Mouse (Mus musculus) skeletal muscle tissue, adult 2 months (tissue): Measurements from ENCODE around the gene Tcf7l1.

Source experiments
- DNase-seq: peaks from one replicate; pipeline ENCODE4 v3.0.0-alpha.2; 2012; ENCODE audit warnings: low read depth, low spot score

Gene Tcf7l1

DNA sequence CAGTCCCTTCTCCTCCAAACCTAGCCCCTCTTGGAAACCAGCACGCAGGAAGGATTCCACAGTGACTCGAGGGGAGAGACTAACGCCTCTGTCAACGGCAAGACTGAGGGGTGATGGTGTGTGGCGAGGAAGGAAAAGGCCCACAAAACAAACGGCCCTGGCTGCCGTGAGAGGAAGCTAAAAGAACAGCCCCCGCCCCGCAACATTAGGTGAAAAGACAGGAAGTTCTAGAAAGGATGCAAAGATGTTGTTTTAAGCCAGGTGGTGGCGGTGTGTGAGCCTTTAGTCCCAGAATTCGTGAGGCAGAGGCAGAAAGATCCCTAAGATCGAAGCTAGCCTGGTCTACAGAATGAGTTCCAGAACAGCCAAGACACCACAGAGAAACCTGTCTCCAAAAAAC, 43.3 kb downstream of the Tcf7l1 start:
- no peak for DNase-seq

DNA sequence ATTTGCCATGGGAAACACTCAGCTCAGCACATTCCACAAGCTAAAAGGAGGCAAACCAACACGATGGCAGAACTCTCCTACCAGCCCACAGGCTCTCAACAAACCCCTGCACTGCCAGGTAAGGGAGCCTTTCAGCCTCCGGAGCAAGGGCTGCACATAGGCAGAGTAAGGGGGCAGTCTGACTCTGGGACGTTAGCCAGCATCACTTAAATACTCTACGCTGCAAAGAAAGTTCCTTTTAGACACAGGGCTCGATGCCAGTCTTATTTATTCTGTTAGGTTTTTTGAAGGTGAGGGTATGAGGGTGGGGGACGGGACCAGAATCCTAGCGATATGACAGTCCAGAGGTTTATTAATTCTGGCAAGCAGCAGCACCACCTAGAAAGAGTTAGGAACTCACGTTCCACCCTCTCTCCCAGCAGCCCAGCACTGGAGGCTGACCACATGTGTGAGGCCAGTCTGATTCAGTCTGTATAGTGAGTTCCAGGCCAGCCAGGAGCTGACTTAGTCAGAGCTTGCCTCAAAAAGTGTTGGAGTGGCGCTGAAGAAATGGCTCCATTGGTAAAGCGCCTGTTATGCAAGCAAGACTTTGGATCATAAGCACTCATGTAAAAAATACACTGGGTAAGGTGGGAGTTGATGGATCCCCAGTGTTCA, 44.8 kb downstream of the Tcf7l1 start:
- DNase-seq: no peak

DNA sequence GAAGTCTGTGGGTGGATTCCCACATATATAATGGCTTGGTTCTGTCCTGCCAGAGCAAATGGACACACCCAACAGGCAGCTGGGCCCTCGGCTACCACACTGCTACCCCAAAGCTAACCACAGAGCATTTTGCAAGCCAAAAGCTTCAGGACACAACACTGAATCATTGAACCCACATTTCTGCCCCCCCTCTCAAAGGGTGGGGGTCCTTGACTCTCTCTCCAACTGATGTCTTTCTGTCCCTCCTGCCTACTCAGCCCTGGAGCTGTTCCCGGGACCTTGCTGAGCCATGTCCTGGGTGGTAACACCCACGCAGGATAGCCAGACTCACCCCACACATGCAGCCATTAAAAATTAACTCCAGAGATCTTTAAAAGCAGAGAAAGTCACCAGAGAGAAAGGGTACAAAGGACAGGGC, 45.4 kb downstream of the Tcf7l1 start:
- no peak for DNase-seq

DNA sequence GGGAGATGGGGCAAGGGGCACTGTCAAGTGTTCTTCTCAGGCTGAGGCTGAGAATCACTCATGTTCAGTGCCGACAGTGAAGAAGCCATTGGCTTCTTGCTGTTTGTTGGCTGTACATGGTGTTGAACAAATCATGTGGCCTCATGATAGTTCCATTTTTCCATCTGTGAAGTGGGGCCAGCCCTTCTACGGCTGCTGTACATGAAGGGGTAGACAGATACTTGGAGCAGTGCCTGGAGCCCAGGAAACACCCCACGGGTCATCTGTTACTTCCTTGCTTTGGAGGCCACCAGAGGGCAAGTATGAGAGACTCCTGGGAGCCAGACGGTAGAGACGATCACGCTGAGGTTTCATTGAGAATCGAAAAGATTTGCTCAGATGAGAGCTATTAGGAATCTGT, 46.7 kb downstream of the Tcf7l1 start:
- DNase-seq: no peak

DNA sequence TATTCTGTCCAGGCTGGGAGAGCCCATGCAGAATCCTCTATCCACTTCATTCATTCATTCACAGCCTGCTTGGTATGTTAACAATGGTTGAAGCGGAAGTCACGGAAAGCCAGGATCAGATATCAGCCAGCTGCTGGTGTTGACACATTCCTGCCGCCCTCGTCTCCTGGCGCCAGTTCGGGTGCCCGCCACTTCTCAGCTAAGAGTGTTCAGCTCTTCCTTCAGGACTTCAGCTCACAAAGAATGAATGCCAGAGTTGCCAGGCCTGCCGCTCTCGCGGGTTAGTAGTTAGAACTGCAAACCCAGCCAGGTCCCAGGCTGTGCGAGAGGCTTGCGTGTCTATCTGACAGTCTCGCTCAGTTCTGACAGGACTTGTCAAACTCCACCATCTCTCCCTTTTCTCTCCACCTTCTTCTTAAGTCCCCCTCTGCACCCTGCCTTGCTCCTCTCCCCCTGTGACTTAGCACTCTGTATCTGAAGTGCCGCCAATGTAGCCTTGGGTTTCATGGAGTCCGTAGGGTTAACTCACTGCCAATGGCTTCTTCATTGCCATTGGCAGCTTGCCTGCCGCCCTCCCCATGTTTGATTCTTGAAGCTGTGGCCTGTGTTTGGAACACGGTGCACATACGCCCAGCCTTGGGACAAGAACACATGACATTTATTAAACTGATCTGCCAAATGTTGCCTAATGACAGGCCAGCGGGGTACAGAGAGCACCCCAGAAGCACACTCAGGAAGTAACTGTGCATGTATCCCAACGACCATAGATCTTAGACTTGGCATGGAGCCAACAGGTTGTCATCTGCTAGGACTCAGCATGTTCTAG, 48.2 kb downstream of the Tcf7l1 start:
- peak; percentile 59 for DNase-seq

DNA sequence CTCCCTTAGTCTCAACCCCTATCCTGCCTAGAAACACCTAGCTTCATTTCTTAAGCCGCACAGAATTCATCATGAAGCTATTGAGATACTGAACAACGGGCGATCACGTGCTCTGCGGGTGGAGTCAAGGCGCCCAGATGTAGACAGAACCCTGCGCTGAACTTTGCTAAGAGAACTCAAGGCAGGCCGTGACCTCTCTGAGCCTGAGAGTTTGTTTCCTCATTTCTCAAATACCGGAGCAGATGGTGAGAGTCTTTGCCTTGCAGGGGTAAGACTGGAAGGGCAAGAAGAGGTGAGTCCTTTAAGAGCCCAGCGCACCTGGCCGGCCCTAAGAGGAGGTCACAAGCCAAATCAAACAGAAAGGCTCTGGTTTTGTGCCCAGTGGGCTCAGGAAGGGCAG, 52.2 kb downstream of the Tcf7l1 start:
- DNase-seq: no peak

DNA sequence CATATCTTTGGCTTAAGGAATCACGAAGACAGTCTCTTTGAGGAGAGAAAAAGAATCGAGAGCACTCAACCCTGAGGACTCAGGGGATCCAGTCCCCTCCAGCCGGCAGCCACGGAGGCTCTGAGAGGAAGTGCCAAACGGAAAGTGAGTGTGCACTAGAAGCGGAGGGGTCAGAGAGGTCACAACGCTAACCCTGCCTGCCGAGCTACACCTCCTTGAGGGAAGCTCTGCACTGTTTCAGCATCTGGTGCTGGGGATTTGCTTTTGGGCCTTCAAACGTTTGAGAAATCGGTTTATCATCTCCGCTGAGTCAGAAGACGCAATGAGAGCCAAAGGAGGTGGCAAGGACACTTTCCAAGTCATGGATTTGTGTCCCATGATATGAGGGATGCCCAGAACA, 53.8 kb downstream of the Tcf7l1 start:
- DNase-seq: no peak

DNA sequence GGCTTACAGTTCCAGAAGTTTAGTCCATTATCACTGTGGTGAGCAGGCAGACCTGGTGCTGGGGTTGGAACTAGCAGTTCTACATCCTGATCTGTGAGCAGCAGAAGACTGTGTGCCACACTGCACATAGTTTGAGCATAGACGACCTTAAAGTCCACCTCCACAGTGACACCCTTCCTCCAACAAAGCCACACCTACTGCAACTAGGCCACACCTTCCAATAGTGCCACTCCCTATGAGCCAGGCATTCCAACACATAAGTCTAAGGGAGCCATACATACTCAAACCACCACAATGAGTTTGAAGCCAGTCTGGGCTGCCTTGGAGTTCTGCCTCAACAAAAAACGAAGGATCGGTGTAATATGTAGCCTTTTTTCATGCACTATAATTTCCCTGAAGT, 55.7 kb downstream of the Tcf7l1 start:
- no peak for DNase-seq

DNA sequence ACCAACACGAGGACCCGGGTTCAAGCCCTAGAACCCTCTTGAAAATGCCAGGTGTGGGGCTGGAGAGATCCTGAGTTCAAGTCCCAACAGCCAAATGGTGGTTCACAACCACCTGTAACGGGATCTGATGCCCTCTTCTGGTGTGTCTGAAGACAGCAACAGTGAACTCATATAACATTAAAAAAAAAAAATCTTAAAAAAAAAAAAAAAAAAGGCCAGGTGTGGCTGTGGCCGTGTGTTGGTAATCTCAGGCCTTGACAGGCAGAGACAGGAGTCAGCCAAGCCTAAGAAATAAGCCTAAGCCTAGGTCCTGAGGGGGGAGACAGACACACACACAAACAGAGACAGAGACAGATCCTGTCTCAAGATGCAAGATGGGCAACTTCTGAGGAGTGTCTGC, 56.9 kb downstream of the Tcf7l1 start:
- DNase-seq: no peak

DNA sequence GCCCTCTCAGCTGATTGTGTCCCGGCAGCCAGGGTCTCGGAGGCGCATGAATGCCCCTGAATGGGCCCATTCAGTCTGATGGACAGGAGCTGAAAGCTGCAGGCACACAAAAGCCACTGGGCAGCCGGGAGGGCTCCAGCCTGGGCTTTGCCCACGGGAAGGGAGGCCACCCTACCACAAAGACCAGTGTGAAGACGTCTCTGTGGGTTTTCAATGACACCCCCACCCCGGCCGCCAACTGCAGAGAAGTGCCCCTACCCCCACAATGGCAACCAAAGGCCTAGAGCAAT, 58.5 kb downstream of the Tcf7l1 start:
- DNase-seq: no peak

DNA sequence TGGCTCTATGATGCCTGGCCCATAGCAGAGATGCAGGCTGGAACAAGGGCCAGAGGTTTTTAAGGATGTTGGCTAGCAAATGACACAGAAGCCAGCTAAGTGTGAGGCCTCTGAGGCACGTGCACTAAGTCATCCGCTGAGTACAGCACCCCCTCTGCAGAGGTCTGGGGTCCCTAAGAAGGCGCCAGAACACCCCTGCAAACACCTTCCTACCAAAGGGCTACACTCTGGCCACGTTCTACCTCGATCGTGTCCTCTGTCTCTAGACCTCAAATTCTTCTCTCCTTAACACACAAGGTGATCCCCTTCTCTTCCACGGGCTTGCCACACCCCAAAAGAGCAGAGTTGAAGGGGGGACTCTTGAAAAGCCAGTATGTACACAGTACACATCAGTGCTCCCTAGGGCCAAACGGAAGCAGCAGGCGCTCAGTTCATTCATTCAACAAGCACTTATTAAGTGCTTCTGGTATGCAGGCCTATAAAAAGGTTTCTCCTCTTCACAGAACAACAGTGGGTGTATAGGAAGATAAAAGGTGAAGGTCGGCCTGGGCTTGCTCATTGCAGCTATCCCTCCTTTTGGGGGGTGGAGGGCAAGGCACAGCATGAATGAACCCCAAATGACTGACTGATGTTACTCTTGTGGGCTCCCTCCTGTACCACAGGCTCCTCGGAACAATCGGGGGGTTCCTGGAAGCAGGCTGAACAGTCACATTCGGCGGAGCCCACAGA, 59.1 kb downstream of the Tcf7l1 start:
- no peak for DNase-seq

DNA sequence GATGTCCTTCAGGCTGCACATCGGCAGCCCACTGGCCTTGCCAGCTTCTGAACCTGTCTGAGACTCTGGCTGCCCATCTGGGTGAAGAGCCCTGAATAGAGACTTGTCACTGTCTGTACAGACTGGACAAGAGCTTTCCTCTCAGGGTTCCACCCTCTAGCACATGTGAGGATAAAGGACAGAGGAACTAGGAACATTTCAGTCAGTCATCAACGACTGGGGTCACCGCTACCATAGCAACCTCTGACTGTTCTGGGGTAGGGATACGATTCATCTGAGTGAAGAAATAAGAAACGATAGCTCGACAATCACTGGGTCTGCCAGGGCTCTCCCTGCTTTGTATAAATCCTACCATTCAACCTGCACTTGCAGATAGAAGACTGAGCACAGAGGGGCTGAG, 61.2 kb downstream of the Tcf7l1 start:
- no peak for DNase-seq

DNA sequence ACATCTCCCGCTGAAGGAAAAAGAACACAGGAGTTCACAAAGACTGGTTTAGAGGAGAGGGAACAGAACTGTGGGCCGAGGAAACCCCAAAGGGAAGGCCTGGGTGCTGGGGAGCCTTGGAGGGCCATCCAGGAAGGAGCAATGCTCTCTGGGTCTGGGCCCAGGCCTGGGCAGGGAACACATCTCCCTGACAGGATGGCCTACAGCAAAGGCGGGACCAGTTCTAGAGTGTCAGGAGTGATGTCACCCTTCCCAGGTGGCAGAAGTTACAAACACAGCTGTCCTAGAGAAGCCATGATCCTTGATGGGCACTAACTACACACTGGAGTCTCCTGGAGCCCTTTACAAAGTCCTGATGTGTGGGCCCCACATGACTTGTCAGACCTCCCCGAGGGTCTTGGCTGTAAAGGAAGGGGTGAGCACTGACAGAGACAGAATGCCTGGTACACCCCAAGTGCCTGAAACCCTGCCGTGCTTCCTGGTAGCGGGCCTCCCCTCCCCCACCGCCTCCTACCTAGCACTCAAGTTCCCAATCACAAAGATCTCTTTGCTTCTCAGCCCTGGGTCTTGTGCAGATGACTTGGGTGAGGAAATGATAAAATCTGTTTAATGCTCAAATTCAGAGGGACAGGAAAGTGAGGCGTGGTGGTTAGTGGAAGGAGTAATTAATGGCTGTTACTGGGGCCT, 64.4 kb downstream of the Tcf7l1 start:
- no peak for DNase-seq

DNA sequence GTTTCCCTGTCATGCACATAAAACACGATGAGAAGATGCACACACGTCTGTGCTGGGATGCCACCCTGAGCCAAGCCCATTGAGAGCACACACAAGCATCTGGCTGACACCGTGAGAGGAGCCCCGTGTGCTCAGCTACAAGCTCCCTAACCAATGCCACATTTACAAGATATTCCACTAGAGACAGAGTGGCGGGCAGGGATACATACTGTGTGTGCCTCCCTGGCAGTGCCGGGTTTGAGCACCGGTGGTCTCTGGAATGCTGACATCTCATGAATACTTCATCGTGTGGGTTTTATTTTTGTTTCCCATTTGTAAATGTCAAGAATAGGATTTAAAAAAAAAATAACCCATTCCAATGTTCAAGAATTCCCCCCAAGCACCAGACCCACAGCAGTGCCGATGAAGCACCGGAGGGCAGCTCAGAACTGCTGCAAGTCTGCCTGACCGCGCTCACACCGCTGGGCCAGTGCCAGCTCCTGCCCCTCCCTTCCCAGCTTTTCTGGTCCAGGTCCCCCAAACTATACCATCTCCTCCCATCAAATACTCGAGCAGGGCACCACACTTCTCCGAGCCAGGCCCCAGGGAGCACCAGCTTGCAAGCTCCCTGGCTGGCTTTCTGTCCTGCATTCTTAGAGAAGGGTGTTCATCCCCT, 65.2 kb downstream of the Tcf7l1 start:
- no peak for DNase-seq

DNA sequence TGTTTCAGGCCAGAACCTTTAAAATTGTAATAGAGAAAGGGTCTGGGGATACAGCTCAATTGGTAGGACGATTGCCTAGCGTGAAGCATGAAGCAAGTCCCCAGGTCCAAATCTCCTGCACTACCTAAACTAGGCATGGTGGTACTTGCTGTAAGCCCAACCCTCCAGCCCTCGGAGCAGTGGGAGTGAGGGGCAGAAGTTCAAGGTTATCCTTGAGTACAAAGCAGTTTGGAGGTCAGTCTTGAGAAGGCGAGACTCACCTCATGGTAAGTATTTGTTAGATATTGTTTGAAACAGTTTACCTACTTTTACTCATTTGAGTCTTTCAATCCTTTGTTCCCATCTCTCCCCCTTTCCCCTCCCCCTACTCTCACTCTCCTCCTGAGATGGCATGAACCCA, 65.9 kb downstream of the Tcf7l1 start:
- DNase-seq: no peak

DNA sequence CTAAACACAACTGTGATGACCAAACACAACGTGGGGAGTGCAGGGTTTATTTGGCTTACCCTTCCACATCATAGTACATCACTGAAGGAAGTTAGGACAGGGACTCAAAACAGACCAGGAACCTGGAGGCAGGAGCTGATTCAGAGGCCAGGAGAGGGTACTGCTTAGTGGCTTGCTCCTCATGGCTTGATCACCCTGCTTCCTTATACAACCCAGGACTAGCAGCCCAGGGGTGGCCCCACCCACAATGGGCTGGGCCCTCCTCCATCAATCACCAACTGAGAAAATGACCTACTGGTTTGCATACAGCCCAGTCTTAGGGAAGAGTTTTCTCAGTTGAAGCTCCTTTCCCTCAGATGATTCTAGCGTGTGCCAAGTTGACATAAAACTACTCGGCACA, 68.2 kb downstream of the Tcf7l1 start:
- DNase-seq: no peak

DNA sequence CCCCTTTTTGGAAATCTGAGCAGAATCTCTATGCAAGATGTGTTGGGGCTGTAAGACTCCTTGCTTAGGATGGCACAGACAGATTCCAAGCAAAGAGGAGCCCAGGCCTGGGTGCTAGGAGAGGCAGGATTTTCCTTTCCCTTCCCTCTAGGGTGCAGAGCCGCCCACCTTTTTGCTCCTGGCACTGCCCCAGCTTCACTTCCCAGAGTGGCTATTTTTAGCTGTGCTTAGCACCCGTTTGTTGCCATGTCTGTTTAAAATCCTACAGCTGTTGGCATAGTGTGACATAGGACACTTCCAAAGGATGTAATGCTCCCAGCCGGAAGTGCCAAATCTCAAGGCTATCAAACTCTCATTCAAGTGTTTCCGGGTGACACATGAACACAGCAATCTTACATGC, 74.3 kb downstream of the Tcf7l1 start:
- DNase-seq: no peak

DNA sequence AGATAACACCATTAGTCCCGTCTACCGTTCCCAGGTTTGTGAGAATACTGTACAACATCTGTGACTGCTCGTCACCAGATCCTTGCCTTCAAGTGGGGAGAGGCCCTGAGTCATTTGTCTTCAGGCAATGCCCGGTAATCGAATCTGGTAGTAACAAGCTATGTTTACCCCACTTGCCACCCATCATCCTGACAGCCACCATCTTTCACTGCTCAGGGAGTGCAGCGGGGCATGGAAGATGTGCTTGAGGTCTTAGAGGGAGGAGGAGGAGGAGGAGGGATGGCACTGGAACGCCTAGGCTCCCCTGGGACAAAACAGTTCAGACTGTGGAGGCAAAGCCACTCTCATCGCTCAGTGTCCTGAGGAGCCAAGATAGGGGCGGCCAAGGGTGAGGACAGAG, 74.8 kb downstream of the Tcf7l1 start:
- DNase-seq: no peak

DNA sequence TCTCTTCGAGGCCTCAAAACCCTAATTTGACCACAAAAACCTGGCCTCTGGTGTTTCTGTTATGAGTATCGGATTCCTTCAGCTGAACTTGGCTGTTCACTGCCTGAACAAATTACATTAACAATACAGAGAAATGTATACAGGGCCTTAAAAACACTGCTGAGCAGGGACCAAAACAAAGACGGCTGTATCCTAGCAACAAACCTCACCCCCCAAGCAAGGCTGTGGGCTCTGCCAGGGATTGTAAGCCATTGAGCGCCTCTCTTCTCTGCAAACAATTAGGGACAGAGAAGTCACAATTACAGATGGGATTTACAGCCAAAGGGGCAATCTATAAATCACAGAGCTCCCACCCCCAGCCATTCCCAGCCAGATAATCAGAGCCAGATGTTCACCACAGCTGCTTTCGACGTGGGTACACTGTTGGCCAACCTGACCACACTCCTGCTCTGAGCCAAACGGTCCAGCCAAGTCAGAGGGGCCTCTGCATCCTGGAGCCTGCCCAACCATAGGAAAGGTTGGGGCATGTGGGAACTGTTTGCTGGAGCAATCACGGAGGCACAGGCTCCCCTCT, 77.5 kb downstream of the Tcf7l1 start:
- DNase-seq: no peak

DNA sequence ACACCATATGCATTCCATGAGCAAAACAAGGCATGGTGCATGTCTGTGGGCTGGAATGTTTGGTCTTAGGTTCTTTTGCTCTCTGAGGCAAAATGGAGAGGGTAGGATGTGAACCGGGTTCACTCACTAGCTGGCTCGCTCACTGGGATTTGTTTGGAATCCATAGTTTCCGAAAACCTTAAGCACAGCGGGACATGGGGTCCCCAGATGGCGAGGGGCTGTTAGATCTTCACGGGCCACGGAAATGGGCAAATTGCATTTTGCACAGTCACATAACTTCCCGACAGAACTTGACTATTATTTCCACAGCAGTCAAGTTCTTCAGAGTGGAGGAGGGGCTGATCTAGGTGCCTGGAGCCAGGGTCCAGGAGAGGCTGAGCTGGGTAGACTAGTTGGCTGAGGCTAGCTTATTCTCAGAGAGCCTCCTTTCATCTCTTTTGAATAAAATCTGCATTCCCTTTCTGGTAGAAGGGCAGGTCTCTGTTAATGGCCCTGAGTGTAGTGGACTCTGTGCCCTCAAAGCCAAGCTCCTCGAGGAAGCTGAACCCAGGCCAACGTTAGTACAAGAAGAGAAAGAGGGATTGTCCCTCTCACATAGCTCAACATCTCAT, 78.1 kb downstream of the Tcf7l1 start:
- DNase-seq: no peak

DNA sequence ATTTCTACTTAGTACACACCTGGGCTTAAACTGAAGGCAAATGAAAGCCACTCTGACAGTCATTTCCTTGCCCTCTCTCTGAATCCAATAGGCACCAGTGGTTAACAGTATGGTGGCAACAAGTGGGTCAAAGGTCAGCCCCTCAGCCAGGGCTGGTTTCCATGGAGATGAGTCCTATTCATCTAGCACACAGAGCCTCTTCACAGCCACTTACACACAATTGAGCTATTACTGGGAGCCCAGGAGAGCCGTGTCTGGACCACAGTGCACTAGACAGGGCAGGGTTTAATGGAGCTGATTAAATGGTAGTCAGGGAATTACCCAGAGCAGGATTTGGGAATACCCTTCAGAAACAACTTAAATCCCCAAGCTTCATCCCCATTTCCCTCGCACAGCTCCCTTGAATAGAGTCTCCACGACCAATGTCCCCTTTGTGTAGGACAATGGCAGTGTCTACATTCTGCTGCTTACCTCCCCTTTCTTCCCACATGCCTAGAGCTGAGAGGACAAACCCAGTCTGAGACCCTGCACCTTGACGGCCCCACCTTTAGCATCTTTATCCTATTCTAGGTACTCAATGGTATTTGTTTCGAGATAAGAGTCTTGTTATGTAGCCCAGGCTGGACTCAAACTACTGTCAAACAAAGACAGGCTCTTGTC, 89.5 kb downstream of the Tcf7l1 start:
- DNase-seq: no peak
